Mouse (Mus musculus) MEL (cell line): ENCODE results near the gene Usp36.

Source experiments
- CHD2 ChIP-seq: IDR thresholded peaks from 2 replicates; pipeline ENCODE4 v1.6.1; 2011; ENCODE audit warnings: low read length, improper control_type of control experiment
- CTCF ChIP-seq, 3 experiments: IDR thresholded peaks in 2 of 3; conservative IDR thresholded peaks in 1 of 3; 2 replicates each; pipeline ENCODE4 v1.5.1; 2011 to 2012; ENCODE audit warnings: low read length in 3 of 3, low read depth in 2 of 3, mild to moderate bottlenecking in 2 of 3, improper control_type of control experiment in 1 of 3, inconsistent platforms in 1 of 3, mixed read lengths in 1 of 3, moderate library complexity in 1 of 3; ENCODE audit not compliant: control insufficient read depth in 1 of 3, insufficient read depth in 1 of 3, poor library complexity in 1 of 3, severe bottlenecking in 1 of 3
- MAX ChIP-seq: IDR thresholded peaks from 2 replicates; pipeline ENCODE4 v1.6.1; 2011; ENCODE audit warnings: low read length, improper control_type of control experiment
- MXI1 ChIP-seq: IDR thresholded peaks from 2 replicates; pipeline ENCODE4 v1.6.1; 2011; ENCODE audit warnings: mild to moderate bottlenecking, low read depth, low read length, improper control_type of control experiment
- MYC ChIP-seq: IDR thresholded peaks from 2 replicates; pipeline ENCODE4 v1.6.1; 2011; ENCODE audit warnings: low read depth, mild to moderate bottlenecking, low read length, improper control_type of control experiment, moderate library complexity
- NELFE ChIP-seq: IDR thresholded peaks from 2 replicates; pipeline ENCODE4 v1.6.1; 2011; ENCODE audit warnings: low read depth, low read length, improper control_type of control experiment
- POLR2A ChIP-seq, 2 experiments: IDR thresholded peaks; 2 replicates each; pipeline ENCODE4 v1.6.1; 2011 to 2012; ENCODE audit warnings: low read length in 2 of 2, mild to moderate bottlenecking in 2 of 2, control low read depth in 1 of 2, improper control_type of control experiment in 1 of 2, low read depth in 1 of 2, moderate library complexity in 1 of 2; ENCODE audit not compliant: control insufficient read depth in 1 of 2, insufficient read depth in 1 of 2, poor library complexity in 1 of 2
- TCF12 ChIP-seq: IDR thresholded peaks from 2 replicates; pipeline ENCODE4 v1.6.1; 2014; ENCODE audit warnings: low read depth, mild to moderate bottlenecking, inconsistent platforms, low read length, improper control_type of control experiment, moderate library complexity

- TF ChIP-seq MYC (no peak), CTCF (IDR thresholded peaks at IDR 0.05 in 2 of 3, conservative IDR thresholded peaks at IDR 0.05 in 1 of 3; ENCODE audit: control insufficient read depth in 1 of 3, insufficient read depth in 1 of 3, low read depth in 2 of 3, low read length in 3 of 3, poor library complexity in 1 of 3, severe bottlenecking in 1 of 3) (no peak), MXI1 (no peak), CHD2 (no peak), TCF12 (no peak), POLR2A (IDR thresholded peaks at IDR 0.05; ENCODE audit: control insufficient read depth in 1 of 2, insufficient read depth in 1 of 2, low read depth in 1 of 2, low read length in 2 of 2, poor library complexity in 1 of 2) (no peak), NELFE (no peak), MAX (no peak)
Observed at GRCm38 (mm10) chr11:118292671-118293070, 2.6 kb upstream of the Usp36 start.
